Mouse (Mus musculus): Measurements from ENCODE around the gene Pik3ap1.

Gene Pik3ap1

GRCm38 (mm10) chr19:41366854-41367517 is 17.9 kb downstream of the Pik3ap1 start:
- DNase-seq: no peak

- no peak for DNase-seq
Measured at GRCm38 (mm10) chr19:41366192-41366853, 18.6 kb downstream of the Pik3ap1 start.

GRCm38 (mm10) chr19:41365570-41365969 is 19.3 kb downstream of the Pik3ap1 start:
- DNase-seq: no peak

GRCm38 (mm10) chr19:41364509-41364908 is 20.4 kb downstream of the Pik3ap1 start:
- no peak for DNase-seq

- no peak for DNase-seq
Measured at GRCm38 (mm10) chr19:41362963-41363362, 21.9 kb downstream of the Pik3ap1 start.

- DNase-seq: no peak
Measured at GRCm38 (mm10) chr19:41360459-41360858, 24.4 kb downstream of the Pik3ap1 start.

GRCm38 (mm10) chr19:41354287-41354951 is 30.5 kb downstream of the Pik3ap1 start:
- DNase-seq: no peak

GRCm38 (mm10) chr19:41349624-41350023 is 35.3 kb downstream of the Pik3ap1 start:
- DNase-seq: no peak

- DNase-seq: no peak
Measured at GRCm38 (mm10) chr19:41348161-41348560, 36.7 kb downstream of the Pik3ap1 start.

- no peak for DNase-seq
Measured at GRCm38 (mm10) chr19:41347326-41347725, 37.6 kb downstream of the Pik3ap1 start.

- no peak for DNase-seq
Measured at GRCm38 (mm10) chr19:41346099-41346850, 38.6 kb downstream of the Pik3ap1 start.

GRCm38 (mm10) chr19:41345028-41345741 is 39.7 kb downstream of the Pik3ap1 start:
- no peak for DNase-seq

GRCm38 (mm10) chr19:41344666-41345027 is 40.3 kb downstream of the Pik3ap1 start:
- no peak for DNase-seq

- no peak for DNase-seq
Measured at GRCm38 (mm10) chr19:41342592-41343090, 42.3 kb downstream of the Pik3ap1 start.

GRCm38 (mm10) chr19:41341677-41342076 is 43.2 kb downstream of the Pik3ap1 start:
- no peak for DNase-seq

- DNase-seq: no peak
Measured at GRCm38 (mm10) chr19:41339020-41339836, 45.7 kb downstream of the Pik3ap1 start.

GRCm38 (mm10) chr19:41338379-41338778 is 46.5 kb downstream of the Pik3ap1 start:
- no peak for DNase-seq

GRCm38 (mm10) chr19:41335721-41336120 is 49.2 kb downstream of the Pik3ap1 start:
- no peak for DNase-seq

GRCm38 (mm10) chr19:41332986-41333385 is 51.9 kb downstream of the Pik3ap1 start:
- no peak for DNase-seq

GRCm38 (mm10) chr19:41332228-41332627 is 52.7 kb downstream of the Pik3ap1 start:
- DNase-seq: no peak

GRCm38 (mm10) chr19:41330401-41330800 is 54.5 kb downstream of the Pik3ap1 start:
- DNase-seq: no peak

- DNase-seq: no peak
Measured at GRCm38 (mm10) chr19:41329961-41330360, 54.9 kb downstream of the Pik3ap1 start.
